Mouse (Mus musculus) heart, postnatal 25 days (tissue): ENCODE measurements around the gene Crygs. TPM values are rescaled to one million over a fixed set of nuclear protein-coding genes. Genes with fewer than 3 reads are reported as not detected.

Source experiments
- DNase-seq: peaks from one replicate; pipeline ENCODE4 v3.0.0; 2022; ENCODE audit warnings: low spot score
- intact Hi-C: fragments of 180-260 bp; cut with DNase I; formaldehyde crosslinking; loops from one replicate; pipeline ENCODE4 v1.15.1; 2025
- total RNA-seq, 2 experiments: library from RNA; stranded (reverse); gene quantifications; 2 replicates each; pipeline ENCODE4 v1.2.3; 2021

Gene Crygs
- total RNA-seq = not detected

DNA sequence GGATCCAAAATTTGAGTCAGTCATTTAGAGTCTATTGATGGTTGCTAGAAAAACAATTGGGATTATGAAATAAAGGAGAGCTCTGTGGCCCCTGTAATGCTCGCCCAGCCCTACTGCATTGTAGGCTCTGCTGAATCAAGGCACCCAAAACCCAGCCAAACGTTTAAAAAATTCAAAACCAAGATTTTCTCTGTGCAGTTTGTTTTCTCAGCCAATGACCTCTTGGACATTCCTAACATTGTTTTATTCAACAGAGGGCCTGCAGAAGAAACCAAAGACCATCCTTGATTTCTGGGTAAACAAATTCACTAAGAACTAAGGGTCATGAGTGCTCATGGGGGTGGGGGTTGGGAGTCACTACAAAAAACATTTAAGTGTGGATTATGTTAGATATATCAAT lies at the start of gene Crygs:
Gene Crygs (minus strand): TSS at position 101 of the 400 bp plus-strand sequence.
- DNase-seq = no peak
- intact Hi-C loops = no loop called here

DNA sequence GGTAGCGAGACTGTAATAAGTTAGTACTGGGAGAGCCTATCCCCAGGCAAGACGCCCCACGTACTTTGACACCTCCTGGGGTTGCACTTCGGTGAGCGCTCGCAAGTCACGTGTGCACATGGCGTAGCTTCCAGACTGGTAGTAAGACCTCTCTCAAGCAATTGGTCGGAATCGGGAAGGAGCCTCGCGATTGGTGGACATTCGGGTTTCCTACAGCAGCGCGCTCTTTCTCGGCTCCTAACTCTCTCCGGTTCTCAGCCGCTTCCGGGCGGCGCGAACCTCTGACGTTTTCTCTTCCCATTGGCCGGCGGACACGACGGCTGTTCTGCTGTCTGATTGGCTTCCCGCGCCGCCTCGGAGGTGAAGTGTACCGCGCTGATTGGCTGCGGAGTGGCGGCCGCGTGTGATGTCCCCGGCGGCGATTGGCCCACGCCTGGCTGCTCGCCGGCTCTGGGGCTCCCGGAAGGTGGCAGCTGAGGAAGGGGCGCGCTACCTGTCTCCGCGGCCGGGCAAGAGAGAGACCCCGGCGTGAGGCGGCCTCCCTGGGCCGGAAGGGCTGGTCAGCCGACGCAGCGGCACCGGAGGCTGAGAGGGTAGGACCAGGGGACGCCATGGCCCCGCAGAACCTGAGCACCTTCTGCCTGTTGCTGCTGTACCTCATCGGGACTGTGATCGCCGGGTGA lies 46.2 kb upstream of the Crygs start, which contains the start of the genes Tbccd1 and Dnajb11:
Gene Tbccd1 (minus strand): TSS at position 239 of the 683 bp plus-strand sequence.
Gene Dnajb11 (plus strand): TSS at position 415 of the 683 bp plus-strand sequence.
- peak; percentile 99 for DNase-seq
- intact Hi-C loops = loop anchor here (2.0 to 5.0 kb wide), 2 partner anchors 249 to 270 kb away; partner anchors contain the start of genes Eif4a2 and Rfc4

DNA sequence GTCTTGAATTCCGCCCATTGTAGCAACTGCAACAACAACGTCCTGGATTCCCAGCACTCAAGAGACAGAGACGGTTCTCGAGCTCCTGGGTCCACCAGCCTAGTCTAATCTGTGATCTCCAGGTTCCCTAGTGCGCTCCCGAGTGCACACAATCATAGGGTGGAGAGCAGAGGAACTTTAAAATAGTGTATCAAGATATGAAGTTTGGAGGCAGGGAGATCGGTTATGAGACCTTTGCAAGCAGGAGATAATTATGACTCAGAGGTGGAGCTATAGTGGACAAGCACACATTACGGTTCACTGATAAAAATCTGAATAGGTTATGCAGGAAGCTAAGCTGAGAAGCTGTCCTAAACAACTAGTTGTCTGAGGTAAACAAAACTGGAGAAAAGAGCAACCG lies 45.4 kb upstream of the Crygs start:
- DNase-seq = no peak
- intact Hi-C loops = loop anchor here (2.0 to 5.0 kb wide), 2 partner anchors 250 to 271 kb away; partner anchors contain the start of genes Eif4a2 and Rfc4

GRCm38 (mm10) chr16:22852709-22853108 lies 41.3 kb upstream of the Crygs start:
- DNase-seq = no peak
- intact Hi-C loops = no loop called here

DNA sequence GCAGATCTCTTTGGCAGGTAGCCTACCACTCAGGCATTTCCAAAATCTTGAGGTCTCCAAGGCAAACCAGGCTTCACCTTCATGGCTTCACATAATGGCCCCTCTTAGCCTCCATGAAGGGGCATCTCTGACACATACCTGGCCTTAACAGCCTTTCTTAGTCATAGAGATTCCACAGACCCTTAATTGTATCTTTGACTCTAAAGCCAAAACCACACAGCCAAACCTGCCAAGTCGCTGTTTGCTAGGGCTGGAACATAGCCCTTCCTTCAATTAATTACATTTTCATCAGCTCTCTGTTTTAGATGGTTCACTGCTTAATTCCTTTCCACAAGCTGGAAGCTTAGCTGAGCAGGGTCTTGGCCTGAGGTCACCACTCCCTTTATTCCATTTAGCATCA lies 37.0 kb upstream of the Crygs start:
- DNase-seq = no peak
- intact Hi-C loops = no loop called here

DNA sequence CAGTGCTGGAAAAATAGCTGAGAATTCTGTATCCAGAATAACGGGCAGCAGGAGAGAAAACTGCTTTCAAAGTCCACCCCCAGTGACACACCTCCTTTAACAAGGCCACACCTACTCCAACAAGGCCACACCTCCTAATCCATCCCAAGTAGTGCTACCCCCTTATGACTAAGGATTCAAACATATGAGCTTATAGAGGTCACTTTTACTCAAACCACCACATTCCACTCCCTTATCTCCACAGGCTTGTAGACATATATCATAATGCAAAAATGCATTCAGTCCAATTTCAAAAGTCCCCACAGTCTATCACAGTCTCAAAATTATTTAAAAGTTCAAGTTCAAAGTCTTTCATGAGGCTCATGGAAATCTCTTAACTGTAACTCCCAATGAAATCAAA lies 36.3 kb upstream of the Crygs start:
- intact Hi-C loops = no loop called here
- no peak for DNase-seq

DNA sequence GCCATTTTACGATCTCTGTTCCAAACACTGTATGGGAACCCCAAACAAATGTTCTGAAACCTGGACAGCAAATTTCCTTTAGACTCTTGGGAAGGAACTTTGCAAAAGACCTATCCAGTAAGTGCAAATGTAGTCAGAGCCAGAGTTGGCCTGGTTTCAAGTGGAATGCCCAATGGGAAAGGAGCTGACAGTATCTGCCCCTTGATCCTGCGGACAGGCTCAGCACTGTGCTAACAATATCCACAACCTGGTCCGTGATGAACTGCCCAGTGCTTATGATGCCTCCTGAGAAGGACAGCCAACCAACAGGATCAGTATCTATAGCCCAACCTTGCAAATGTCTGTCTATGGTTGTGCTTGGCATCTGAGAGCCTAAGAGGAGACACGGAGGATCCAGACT lies 34.1 kb upstream of the Crygs start:
- no peak for DNase-seq
- intact Hi-C loops = no loop called here

GRCm38 (mm10) chr16:22844834-22845233 lies 33.5 kb upstream of the Crygs start:
- intact Hi-C loops = no loop called here
- no peak for DNase-seq

DNA sequence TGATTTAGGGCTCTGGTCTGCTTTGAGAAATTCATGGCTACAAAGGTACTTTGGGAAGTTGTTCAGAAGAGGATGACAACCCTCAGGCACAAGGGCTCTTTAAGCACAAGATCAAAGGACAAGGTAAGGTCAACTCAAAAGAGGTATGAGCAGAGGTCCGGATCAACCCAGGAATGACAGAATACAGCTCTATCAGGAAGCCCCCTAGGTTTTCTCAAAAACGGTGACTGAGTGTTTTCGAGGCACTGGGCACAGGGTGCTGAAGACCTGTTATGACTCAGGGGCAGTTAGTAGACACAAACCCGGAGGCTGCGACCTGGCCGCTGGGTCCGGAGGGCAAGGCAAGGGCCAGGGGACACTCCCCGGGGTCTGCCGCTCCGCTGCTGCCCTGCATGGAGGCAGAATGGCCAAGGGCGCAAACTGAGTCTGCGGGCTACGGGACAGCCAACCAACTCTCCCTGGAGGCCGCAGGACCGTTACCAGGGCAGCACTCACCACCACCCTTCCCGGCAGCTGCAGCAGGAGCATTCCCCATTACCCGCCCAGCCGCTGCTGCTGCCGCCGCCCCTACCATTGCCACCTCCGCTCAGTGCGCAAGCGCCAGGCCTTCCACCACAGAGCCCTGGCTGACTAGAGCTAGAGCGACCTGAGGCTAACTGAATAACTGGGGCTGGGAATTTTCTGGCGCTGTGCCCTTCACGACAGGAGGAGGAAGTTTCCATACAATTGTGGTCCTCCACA lies 32.9 kb upstream of the Crygs start:
- peak; percentile 57 for DNase-seq
- intact Hi-C loops = no loop called here

DNA sequence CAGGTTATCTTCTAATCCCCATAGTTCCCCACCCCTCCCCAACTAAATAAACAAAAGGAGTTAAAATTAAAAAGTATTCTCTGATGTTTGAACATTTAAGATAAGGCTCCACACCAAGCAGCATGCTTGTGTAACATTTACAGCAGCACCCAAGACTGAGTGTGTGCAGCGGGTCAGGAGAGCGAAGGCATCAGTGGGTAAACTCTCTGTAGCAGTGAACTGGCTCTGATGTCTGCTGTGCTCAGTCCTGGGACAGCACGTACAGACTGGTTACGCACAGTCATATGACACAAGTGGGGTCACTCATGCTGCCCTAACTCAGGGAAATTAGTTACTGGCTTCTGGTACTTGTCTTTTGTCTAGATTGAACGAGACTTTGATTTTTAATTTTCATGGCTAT lies 31.5 kb upstream of the Crygs start:
- intact Hi-C loops = no loop called here
- DNase-seq = no peak

DNA sequence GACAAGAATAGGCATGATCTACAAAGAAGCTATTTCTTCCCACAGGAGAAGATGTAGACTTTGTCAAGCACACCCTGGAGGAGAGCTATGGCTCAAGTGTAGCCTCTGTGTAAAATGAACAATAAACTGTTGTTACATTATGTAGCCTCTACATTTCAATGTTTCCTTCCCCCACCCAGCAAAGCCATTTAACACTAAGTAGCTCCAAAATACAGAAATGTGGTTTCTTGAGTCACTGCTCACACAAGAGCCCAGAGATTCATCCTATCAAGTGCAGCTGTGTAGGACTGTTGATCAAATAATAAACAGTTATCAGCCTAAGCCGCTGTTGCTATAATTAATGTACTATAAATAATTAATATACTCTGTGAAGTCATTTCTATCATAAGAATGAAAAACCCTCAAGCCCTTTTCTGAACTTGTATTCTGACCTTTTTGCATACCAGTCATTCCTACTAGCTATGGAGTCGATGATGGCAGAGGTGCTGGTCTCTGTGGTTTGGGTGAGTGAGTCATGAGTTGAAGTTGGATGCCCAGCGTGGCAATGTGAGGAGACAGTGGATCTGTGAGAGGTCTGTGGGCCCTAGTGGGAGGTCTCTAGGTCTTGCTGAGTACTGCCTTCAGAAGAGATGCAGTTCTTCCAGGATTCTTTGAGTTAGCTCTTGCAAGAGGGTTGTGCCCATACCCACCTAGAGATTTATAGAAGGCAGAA lies 27.9 kb upstream of the Crygs start:
- intact Hi-C loops = no loop called here
- DNase-seq = no peak

GRCm38 (mm10) chr16:22832932-22833525 lies 21.7 kb upstream of the Crygs start:
- DNase-seq = no peak
- intact Hi-C loops = no loop called here

GRCm38 (mm10) chr16:22820731-22821130 lies 9.4 kb upstream of the Crygs start:
- intact Hi-C loops = no loop called here
- DNase-seq = no peak

DNA sequence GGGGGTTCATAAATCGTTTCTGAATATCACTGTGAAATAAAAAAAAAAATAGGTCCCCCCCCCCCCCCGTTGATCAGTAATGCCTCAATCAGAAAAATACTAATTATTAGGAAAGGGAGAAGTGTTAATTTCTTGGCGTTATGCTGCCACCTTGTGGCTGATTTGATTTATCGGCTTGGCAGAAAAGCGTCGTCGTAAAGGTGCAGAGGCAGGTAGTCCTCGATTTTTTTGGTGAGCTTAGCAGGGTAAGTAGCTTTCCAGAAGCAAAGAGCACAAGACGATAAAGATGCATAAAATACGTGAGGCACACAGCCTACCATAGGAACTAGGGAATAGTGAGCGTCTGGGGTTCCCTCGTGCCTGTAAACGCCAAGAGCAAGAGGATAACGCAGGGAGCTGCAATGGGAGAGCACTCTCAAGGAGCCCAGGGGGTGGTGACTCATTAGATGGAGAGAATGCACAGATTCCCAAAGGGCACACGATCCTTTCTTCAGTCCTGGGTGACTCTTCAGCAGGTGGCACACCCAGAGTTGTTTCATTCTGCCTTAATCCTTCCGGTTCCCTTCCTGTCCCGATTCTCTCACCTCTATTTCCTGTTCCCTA lies 3.8 kb downstream of the Crygs start:
- DNase-seq = no peak
- intact Hi-C loops = loop anchor here (1.0 to 5.0 kb wide), 3 partner anchors 243 to 505 kb away; partner anchors contain the start of gene Etv5

- no peak for DNase-seq
- intact Hi-C loops = no loop called here
Measured at GRCm38 (mm10) chr16:22802786-22803185, 8.6 kb downstream of the Crygs start.

DNA sequence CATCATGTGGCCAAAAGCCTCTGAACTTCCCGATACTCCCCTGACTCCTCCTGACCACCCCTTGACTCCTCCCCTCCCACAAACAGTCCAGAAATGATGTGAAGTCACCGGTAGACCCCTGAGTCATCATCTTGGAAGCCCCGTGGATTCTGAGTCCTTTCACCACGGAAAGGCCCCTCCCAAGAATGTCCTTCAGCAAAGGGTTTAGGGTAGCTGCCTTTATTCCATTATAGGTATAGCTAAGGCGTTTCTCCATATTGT lies 10.6 kb downstream of the Crygs start:
- no peak for DNase-seq
- intact Hi-C loops = no loop called here

GRCm38 (mm10) chr16:22800026-22800848 lies 11.1 kb downstream of the Crygs start:
- intact Hi-C loops = no loop called here

DNA sequence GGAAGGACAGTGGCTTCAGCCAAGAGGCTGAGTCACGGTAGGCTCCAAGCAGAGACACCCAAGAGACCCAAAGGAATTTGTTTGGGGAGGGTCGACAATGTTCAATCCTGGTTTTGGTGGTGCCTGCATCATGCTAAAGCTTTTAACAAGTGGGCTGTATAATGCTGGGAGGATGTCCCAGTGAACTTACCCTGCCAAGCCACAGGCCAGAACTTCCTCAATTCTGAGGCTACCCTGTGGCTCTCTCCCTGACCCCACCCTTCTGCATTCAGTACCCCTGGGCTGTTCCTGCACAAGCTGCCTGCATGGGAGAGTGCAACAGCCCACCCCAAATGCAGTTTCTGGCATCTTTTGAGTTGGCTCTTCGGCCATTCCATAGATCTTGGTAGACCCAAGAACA lies 12.9 kb downstream of the Crygs start:
- intact Hi-C loops = no loop called here
- no peak for DNase-seq

More at GRCm38 (mm10) chr16:22800026-22800848, 11.1 kb downstream of the Crygs start:
- no peak for DNase-seq

DNA sequence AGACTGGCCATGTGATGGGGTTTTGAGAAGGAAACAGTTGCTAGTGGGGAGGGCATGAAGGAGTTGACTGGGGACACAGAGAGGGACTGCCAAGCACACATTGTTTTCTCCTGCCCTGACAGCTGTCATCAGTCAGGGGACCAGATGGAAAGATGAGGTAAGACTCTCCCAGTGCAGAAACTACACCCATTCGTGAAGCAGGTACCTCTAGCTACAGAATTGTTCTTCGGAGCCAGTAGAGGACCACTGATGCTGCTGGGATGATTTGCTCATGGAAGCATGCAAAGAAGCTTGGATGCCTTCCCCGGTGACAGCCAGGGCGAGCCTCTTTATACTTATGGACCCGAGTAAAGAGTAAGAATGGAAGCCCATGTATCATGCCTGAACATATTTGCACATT lies 13.9 kb downstream of the Crygs start:
- DNase-seq = no peak
- intact Hi-C loops = no loop called here
